Mouse (Mus musculus): ENCODE data around the gene Gm10100.
"Not testable (repeated sequence)": the region's sequence is repeated elsewhere in the genome, so short reads cannot be mapped to it uniquely, and the experiment has no call there.

Gm10100 gene

GRCm38 (mm10) chr10:77726186-77726585, at the start of gene Gm10100:
Gene Gm10100 (plus strand): TSS chr10:77726486.
- DNase-seq (ENCODE audit: low read depth, low spot score), result no peak

- no peak for DNase-seq (ENCODE audit: low read depth, low spot score)
Observed at GRCm38 (mm10) chr10:77677562-77677961, 48.7 kb upstream of the Gm10100 start.

DNA sequence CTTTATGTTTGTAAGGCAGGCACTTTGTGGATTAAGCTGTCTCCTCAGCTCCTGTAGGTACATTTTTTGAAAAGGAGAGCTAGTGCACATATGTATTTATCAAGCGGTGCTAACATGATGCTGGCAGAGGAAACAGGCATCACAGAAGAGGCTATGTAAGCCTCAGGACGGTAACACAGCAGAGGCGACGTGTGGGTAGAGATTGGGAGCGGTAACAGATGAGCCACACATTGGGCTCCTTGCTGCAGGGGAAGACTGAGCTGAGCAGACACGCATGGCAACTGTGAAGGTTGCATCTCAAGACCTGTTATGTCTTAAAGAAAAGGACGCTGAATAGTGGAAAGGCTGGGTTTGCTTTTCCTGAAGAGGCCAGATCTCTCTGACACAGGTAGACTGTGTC, 43.3 kb upstream of the Gm10100 start:
- no peak for DNase-seq (ENCODE audit: low read depth, low spot score)

- no peak for DNase-seq (ENCODE audit: low read depth, low spot score)
Observed at GRCm38 (mm10) chr10:77684181-77684580, 42.1 kb upstream of the Gm10100 start.

- no peak for DNase-seq (ENCODE audit: low read depth, low spot score)
Observed at GRCm38 (mm10) chr10:77685895-77686664, 40.2 kb upstream of the Gm10100 start, which contains the start of gene Tspear. Gene Tspear (plus strand): TSS chr10:77686569.

- DNase-seq (ENCODE audit: low read depth, low spot score), result no peak
Observed at GRCm38 (mm10) chr10:77687021-77687420, 39.3 kb upstream of the Gm10100 start.

GRCm38 (mm10) chr10:77690356-77690807, 35.9 kb upstream of the Gm10100 start, which contains the start of gene Gm19402:
Gene Gm19402 (minus strand): TSS chr10:77690757.
- not testable (repeated sequence) for DNase-seq (ENCODE audit: low read depth, low spot score)

DNA sequence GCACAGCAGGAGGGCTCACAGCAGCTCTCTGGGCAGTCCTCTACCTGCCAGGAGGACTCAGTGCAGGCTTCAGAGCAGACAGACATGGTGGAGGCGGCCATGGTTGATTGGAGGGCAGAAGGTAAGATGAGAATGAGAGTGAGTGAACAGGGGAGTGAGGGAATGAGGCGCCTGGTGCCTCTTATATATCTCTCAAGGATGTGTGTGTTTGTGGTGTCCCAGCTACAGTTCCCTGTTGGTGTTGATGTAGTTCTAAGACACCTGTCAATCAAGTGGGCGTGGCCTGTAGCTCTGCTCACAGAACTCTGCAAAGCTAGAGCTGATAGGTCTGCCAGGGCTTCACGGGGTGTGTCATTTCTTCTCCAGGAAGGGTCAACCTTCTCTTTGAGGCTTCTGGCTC, 29.2 kb upstream of the Gm10100 start, which contains the start of gene Gm9508:
TSS of gene Gm9508 (minus strand) at position 101 of the 400 bp plus-strand sequence.
- no peak for DNase-seq (ENCODE audit: low read depth, low spot score)

- DNase-seq (ENCODE audit: low read depth, low spot score), result no peak
Observed at GRCm38 (mm10) chr10:77706326-77706725, 20.0 kb upstream of the Gm10100 start, which contains the start of gene Gm10272. Gene Gm10272 (plus strand): TSS chr10:77706626.

DNA sequence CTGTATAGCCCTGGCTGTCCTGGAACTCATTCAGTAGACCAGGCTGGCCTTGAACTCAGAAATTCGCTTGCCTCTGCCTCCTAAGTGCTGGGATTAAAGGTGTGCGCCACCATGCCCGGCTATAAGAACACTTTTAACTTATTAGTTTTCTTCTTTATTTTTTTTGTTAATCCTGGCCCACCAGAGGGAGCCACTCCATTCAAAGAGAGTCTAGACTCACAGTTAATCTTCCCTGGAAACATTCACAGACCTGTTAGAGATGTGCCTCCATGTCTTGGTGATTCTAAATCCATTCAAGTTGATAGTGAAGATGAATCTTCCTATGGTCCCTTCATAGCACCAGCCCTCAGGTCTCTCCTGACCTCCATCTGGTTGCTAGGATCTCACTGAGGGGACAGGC, 16.5 kb upstream of the Gm10100 start:
- no peak for DNase-seq (ENCODE audit: low read depth, low spot score)

DNA sequence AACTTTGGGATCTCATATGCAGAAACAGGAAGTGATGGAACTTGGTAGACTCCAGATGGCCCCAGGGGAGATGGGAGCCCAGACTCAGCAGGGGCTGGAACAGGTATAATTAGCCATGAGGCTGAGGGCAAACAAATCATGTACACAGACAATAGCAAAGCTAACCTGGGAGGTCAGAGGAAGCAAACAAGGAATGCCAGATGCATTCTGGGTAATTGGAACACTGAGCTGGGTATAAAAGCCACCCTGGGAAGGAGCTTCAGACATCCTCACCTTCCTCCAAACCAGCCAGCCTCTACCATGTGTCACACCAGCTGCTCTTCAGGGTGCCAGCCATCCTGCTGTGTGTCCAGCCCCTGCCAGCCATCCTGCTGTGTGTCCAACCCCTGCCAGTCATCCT, 15.1 kb upstream of the Gm10100 start, which contains the start of gene Gm10024:
TSS of gene Gm10024 (plus strand) at position 301 of the 400 bp plus-strand sequence.
- DNase-seq (ENCODE audit: low read depth, low spot score), result not testable (repeated sequence)

DNA sequence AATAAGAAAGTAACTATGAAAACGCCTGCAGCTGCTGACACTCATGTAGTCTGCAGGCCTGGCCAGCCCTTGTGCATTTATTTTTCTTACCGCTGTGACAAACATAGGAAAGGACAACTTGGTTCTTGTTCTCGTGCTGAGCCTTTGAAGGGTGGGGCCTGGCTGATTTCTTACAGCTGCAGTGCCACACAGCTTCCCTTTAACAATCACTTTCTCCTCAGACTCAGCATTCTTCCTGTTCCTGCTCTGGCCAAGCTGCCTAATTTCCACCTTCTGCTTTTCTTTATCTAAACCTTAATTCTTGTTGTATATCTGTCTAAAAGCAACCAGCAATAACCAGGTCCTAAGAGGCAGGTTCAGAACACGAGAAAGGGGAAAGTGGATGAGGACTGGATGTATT, 12.6 kb upstream of the Gm10100 start:
- no peak for DNase-seq (ENCODE audit: low read depth, low spot score)

DNA sequence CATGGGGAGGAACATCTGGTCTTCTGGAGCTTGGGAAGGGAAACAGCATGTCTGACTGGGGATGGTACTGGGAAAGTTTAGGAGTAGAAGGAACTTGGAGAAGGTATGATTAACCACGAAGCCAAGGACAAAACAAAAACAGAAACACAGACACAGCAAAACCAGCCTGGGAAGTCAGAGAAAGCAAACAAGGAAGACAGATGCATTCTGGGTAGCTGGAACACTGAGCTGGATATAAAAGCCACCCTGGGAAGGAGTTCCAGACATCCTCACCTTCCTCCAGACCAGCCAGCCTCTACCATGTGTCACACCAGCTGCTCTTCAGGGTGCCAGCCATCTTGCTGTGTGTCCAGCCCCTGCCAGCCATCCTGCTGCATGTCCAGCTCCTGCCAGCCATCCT, 10.8 kb upstream of the Gm10100 start, which contains the start of gene Gm10142:
TSS of gene Gm10142 (plus strand) at position 301 of the 400 bp plus-strand sequence.
- DNase-seq (ENCODE audit: low read depth, low spot score), result no peak

GRCm38 (mm10) chr10:77720299-77720698, 6.0 kb upstream of the Gm10100 start, which contains the start of gene Krtap12-1:
Gene Krtap12-1 (plus strand): TSS chr10:77720599.
- not testable (repeated sequence) for DNase-seq (ENCODE audit: low read depth, low spot score)

GRCm38 (mm10) chr10:77724855-77725254, 1.4 kb upstream of the Gm10100 start:
- DNase-seq (ENCODE audit: low read depth, low spot score), result no peak

GRCm38 (mm10) chr10:77728280-77728679, 2.0 kb downstream of the Gm10100 start:
- DNase-seq (ENCODE audit: low read depth, low spot score), result no peak

GRCm38 (mm10) chr10:77729241-77729640, 3.0 kb downstream of the Gm10100 start:
- no peak for DNase-seq (ENCODE audit: low read depth, low spot score)

DNA sequence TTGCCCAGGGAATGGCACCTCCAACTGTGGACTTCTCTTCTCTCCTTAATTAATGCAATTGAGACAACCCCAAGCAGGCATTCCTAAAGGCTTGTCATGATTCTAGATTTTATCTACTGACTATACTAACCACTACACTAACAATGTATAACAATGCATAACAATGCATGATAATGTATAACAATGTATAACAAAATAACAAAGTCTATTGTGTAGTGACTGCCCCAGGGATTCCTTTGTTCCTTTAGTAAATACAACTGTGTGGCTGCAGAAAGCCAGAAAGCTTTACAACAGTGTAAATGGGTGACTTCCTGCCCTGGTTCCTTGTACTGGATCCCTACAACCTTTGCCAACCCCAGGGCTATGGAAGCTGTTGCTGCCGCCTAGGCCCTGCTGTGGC, 9.6 kb downstream of the Gm10100 start:
- no peak for DNase-seq (ENCODE audit: low read depth, low spot score)

DNA sequence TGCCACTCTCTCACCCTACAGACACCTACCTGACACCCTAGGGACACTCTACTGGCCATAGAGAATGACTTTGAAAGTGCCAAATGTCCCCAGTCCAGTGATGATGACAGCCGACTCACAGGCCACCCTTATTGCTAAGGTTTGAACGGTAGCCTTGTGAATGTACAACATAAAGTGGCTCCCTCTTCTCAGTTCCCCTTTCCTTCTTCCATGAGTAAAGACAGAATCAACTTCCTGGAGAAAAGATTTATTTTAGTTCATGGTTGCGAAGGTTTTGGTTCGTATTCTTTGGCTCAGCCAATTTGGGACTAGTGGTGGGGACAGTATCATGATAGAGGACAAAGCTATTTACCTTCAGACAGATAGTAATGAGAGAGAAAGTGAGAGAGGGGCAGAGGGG, 12.6 kb downstream of the Gm10100 start:
- no peak for DNase-seq (ENCODE audit: low read depth, low spot score)

DNA sequence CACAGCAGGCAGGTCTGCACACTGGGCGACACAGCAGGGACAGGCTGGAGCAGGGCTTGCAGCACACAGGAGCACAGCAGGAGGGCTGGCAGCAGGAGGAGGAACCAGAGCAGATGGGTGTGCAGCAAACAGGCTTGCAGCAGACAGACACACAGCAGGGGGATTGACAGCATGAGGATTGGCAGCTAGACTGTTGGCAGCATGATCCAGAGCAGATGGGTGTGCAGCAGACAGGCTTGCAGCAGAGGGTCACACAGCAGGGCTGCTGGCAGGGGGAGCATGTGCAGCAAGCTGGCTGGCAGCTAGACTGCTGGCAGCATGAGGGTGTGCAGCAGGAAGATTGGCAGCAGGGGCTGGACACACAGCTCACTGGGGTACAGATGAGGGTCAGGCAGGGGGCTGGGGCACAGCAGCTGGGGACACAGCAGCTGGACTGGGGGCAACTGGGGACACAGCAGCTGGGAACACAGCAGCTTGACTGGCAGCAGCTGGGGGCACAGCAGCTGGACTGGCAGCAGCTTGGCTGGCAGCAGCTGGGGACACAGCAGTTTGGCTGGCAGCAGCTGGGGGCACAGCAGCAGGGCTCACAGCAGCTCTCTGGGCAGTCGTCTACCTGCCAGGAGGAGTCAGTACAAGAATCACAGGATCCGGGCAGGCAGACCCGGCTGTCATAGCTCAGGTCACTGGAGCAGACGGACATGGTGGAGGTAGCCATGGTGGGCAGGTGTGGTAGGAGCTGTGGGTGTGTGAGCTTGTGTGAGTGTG, 15.8 kb downstream of the Gm10100 start, which contains the start of gene Gm18596:
TSS of gene Gm18596 (minus strand) at position 715 of the 765 bp plus-strand sequence.
- not testable (repeated sequence) for DNase-seq (ENCODE audit: low read depth, low spot score)

- DNase-seq (ENCODE audit: low read depth, low spot score), result not testable (repeated sequence)
Observed at GRCm38 (mm10) chr10:77750686-77751085, 24.4 kb downstream of the Gm10100 start.

- DNase-seq (ENCODE audit: low read depth, low spot score), result not testable (repeated sequence)
Observed at GRCm38 (mm10) chr10:77751254-77751653, 25.0 kb downstream of the Gm10100 start, which contains the start of gene Gm9736. Gene Gm9736 (minus strand): TSS chr10:77751354.
